Mouse (Mus musculus) olfactory bulb, adult 2 months (tissue): ENCODE measurements around the gene Myom1.

Experiments
- CTCF ChIP-seq: fragments of 200-500 bp; IDR thresholded peaks from 2 replicates; pipeline ENCODE4 v1.5.1; 2012; ENCODE audit warnings: low read depth, mild to moderate bottlenecking, low read length, moderate library complexity; ENCODE audit not compliant: insufficient read depth
- POLR2A ChIP-seq: fragments of 200-500 bp; IDR thresholded peaks from 2 replicates; pipeline ENCODE4 v1.6.1; 2012; ENCODE audit warnings: mild to moderate bottlenecking, low read depth, low read length, moderate library complexity; ENCODE audit not compliant: insufficient read depth

GRCm38 (mm10) chr17:71065127-71065526, 62.7 kb downstream of the Myom1 start:
- no peak for TF ChIP-seq CTCF
- no peak for TF ChIP-seq POLR2A
